Mouse (Mus musculus): ENCODE measurements around the gene Tut7.

DNA sequence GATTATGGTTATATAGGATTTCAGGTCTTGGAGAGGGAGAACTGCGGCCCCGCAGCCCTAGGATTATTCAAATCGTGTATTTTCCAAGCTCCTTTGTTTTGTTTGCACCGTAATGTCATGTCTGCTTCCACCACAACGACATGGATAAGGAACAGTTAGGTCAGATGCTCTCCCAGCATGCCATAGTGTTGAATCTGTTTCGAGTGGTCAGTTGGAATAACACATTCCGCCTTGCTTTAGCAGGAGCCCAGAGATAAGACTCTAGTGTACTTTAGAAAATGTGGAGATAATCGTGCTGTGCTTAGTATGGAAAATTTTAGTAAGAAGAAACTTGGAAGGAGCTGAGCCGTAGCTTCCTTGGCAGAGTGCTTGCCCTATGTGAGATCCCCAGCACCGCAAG lies 27.4 kb upstream of the Tut7 start:
- TF ChIP-seq CTCF (IDR thresholded peaks at IDR 0.05; ENCODE audit: low read depth) (no peak), EP300 (IDR thresholded peaks at IDR 0.05; ENCODE audit: low read depth) (no peak)

Data from liver, postnatal 0 days (tissue).